ENCODE assay signal across 8 mouse cellular contexts in genomic region chr10:3941054-3941757, GRCm38 (mm10). TPM values are rescaled to one million over a fixed set of nuclear protein-coding genes. Genes with fewer than 3 reads are reported as not detected.
DNase-seq lines count a peak whose midpoint lies in the region; ATAC-seq and TF ChIP-seq lines count a peak whose summit lies in the region.

No protein-coding gene starts in this region.

- no peaks in the 10 kb centered on the region for H3K79me2 ChIP-seq in heart, adult 2 months (replicated peaks; ENCODE audit: control insufficient read depth, insufficient read depth, low read length)

- intact Hi-C loops in heart, adult 2 months (cut with DNase I): loop anchor here (1.0 to 5.0 kb wide), 6 partner anchors 108 to 609 kb away; no protein-coding TSS in a partner anchor

- H3K36me3 ChIP-seq in midbrain, embryonic 10.5 days: peaks cover 40% of the 10 kb centered on the region
- H3K36me3 ChIP-seq in midbrain, embryonic 13.5 days: peaks cover 8% of the 10 kb centered on the region; the same call in 1 of the 2 replicates
- H3K36me3 ChIP-seq in heart, adult 2 months (ENCODE audit: control insufficient read depth, insufficient read depth, low read length): peaks cover 1% of the 10 kb centered on the region; the same call in 1 of the 2 replicates
- 0 out of 2 replicates have a peak, but pooled peaks cover 3% of the 10 kb centered on the region for H3K36me3 ChIP-seq in stomach, embryonic 15.5 days

- no peak overlapping the region for H3K4me2 ChIP-seq in midbrain, embryonic 13.5 days (replicated peaks)
- no peak overlapping the region for H3K4me2 ChIP-seq in stomach, embryonic 15.5 days

- TF ChIP-seq EP300 in heart, adult 2 months (IDR thresholded peaks at IDR 0.05; ENCODE audit: insufficient read depth, low read depth, low read length): peak; percentile 88; the same call in 1 of the 2 replicates

- 29% methylated on average over 11 of the region's 11 CpGs for WGBS in midbrain, embryonic 10.5 days
- WGBS in midbrain, embryonic 13.5 days: 34% methylated on average over 11 of the region's 11 CpGs
- 36% methylated on average over 11 of the region's 11 CpGs for WGBS in heart, adult 2 months
- WGBS in stomach, embryonic 15.5 days: 30% methylated on average over 11 of the region's 11 CpGs

- DNase-seq in midbrain, embryonic 10.5 days (ENCODE audit: low spot score): peak; percentile 39
- DNase-seq in heart, adult 2 months: peak; percentile 52 to 72
- DNase-seq in kidney, postnatal 10 days: peak; percentile 66
- DNase-seq in frontal cortex, postnatal 14 days (ENCODE audit: low spot score in 2 of 2): no peak
- DNase-seq in frontal cortex, postnatal 10 days (ENCODE audit: low spot score in 2 of 2): no peak
- DNase-seq in spleen, postnatal 14 days (ENCODE audit: low spot score in 2 of 2): no peak

- no peak overlapping the region for H3K9ac ChIP-seq in midbrain, embryonic 13.5 days (replicated peaks)
- no peak overlapping the region for H3K9ac ChIP-seq in heart, adult 2 months (ENCODE audit: low read depth, low read length)
- H3K9ac ChIP-seq in stomach, embryonic 15.5 days: no peak overlapping the region

- no peaks in the 10 kb centered on the region for H3K27me3 ChIP-seq in midbrain, embryonic 10.5 days (ENCODE audit: low read depth, poor library complexity, severe bottlenecking)
- H3K27me3 ChIP-seq in midbrain, embryonic 13.5 days: no peaks in the 10 kb centered on the region
- no peaks in the 10 kb centered on the region for H3K27me3 ChIP-seq in heart, adult 2 months (ENCODE audit: control insufficient read depth, insufficient read depth, low read length)
- H3K27me3 ChIP-seq in stomach, embryonic 15.5 days (replicated peaks): no peaks in the 10 kb centered on the region

- peaks cover 17% of the 10 kb centered on the region for H3K4me1 ChIP-seq in midbrain, embryonic 10.5 days
- peaks cover 8% of the 10 kb centered on the region for H3K4me1 ChIP-seq in midbrain, embryonic 13.5 days (replicated peaks)
- peaks cover 4% of the 10 kb centered on the region for H3K4me1 ChIP-seq in heart, adult 2 months (ENCODE audit: control insufficient read depth, insufficient read depth, low read length)
- peaks cover 8% of the 10 kb centered on the region; the same call in 1 of the 2 replicates for H3K4me1 ChIP-seq in stomach, embryonic 15.5 days

- H3K27ac ChIP-seq in midbrain, embryonic 10.5 days (replicated peaks): peak overlapping the region; percentile 79
- no peak overlapping the region for H3K27ac ChIP-seq in midbrain, embryonic 13.5 days
- peak overlapping the region; percentile 48 for H3K27ac ChIP-seq in heart, adult 2 months
- peak overlapping the region; percentile 72 for H3K27ac ChIP-seq in stomach, embryonic 15.5 days

- no peak overlapping the region for H3K4me3 ChIP-seq in midbrain, embryonic 10.5 days
- H3K4me3 ChIP-seq in midbrain, embryonic 13.5 days (replicated peaks): no peak overlapping the region
- H3K4me3 ChIP-seq in heart, adult 2 months: no peak overlapping the region
- H3K4me3 ChIP-seq in stomach, embryonic 15.5 days (replicated peaks): no peak overlapping the region

- ATAC-seq in midbrain, embryonic 13.5 days: no peak
- peak; percentile 88 for ATAC-seq in stomach, embryonic 15.5 days (ENCODE audit: insufficient read depth, low FRiP score, low read depth)

- no peak for TF ChIP-seq POLR2A in heart, adult 2 months (IDR thresholded peaks at IDR 0.05; ENCODE audit: insufficient read depth, low read depth, low read length)

- H3K9me3 ChIP-seq in midbrain, embryonic 10.5 days (replicated peaks): no peaks in the 10 kb centered on the region
- H3K9me3 ChIP-seq in midbrain, embryonic 13.5 days: no peaks in the 10 kb centered on the region
- H3K9me3 ChIP-seq in stomach, embryonic 15.5 days: no peaks in the 10 kb centered on the region

- TF ChIP-seq CTCF in heart, adult 2 months (IDR thresholded peaks at IDR 0.05): no peak

RNA-seq across cellular contexts. Expression of gene Mthfd1l, which starts 31.7 kb away (rescaled TPM):
- 20.2 and 25.2 TPM in 2 replicates for polyA plus RNA-seq in midbrain, embryonic 10.5 days (2016; fragmentation: Nextera tagmentation; extraction: Ambion mirVana)
- 4.6 and 6.6 TPM in 2 replicates for polyA plus RNA-seq in midbrain, embryonic 13.5 days (2015; fragmentation: Nextera tagmentation; extraction: Ambion mirVana)
- total RNA-seq in heart, adult 2 months (2021): under 1 TPM; 0.77 to 0.99 TPM
- 0.27 and 0.41 TPM in 2 replicates for polyA plus RNA-seq in heart, adult 2 months (2012; rRNA removed)
- 14.6 and 17.1 TPM in 2 replicates for polyA plus RNA-seq in stomach, embryonic 15.5 days (2015; fragmentation: Nextera tagmentation; extraction: Ambion mirVana)

Comparison
In these comparisons a context has a peak if more than half of its experiments do, and no peak if none do; other contexts are left out.
1. DNase-seq: peak in midbrain, embryonic 10.5 days (single experiment), heart, adult 2 months (2 of 2) and kidney, postnatal 10 days (single experiment); none in frontal cortex, postnatal 14 days (0 of 2), frontal cortex, postnatal 10 days (0 of 2) and spleen, postnatal 14 days (0 of 2).